Mouse (Mus musculus): Measurements from ENCODE around the gene Ap2a1.

Gene Ap2a1

DNA sequence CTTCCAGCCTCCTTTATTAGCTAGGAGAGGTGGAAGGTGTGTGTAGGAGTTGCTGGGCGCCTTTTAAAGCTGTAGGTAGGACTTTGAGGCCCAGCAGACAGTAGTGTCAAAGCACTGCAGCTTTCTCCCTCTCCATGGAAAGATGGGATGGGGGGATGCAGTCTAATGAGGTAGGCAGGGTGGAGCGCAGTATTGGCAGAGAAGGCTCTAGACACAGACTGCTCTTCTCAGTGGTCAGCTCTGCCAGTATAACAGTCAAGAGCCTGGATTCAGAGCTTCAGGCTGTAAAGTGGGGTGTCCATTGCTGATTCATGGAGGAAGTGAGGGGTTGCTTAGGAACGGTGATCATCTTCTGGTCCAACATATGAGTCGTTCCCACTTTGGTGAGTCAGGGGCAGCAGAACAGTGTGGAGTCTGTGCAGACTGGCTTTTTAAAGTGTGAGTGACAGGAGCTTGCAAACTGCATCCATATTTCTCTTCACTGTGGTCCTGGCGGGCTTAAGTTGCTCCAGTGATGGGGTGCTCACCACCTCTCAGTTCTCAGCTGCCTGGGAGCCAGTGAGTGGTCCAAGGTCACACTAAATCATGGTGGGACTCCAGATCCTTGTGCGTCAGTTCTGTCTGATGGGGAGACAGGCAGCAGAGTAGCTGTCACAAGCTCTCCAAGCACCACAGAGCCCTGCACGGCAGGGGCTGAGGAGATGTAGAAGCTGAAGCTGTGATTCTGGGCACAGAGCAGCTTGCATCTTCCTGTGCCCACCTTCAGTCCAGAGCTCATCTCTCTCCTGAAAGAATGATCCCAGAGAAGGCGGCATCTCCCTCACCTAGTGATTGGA is 78.3 kb downstream of the Ap2a1 start:
- no peak for DNase-seq (ENCODE audit: low read depth, low spot score)
